Mouse (Mus musculus) heart, postnatal 25 days (tissue): ENCODE measurements at regions not wholly inside any gene's neighbourhood (a gene's known extent, or its start where the extent isn't known, plus 50 kb on each side); places are given as distances from the start of the nearest gene placed in this dataset.

Experiments
- DNase-seq: peaks from one replicate; pipeline ENCODE4 v3.0.0; 2022; ENCODE audit warnings: low spot score
- intact Hi-C: fragments of 180-260 bp; cut with DNase I; formaldehyde crosslinking; loops from one replicate; pipeline ENCODE4 v1.15.1; 2025

- DNase-seq = no peak
- intact Hi-C loops = loop anchor here (5.0 kb wide), 3 partner anchors 78 to 213 kb away; partner anchors contain the start of genes Camkmt, Ppm1b and Prepl
Observed at GRCm38 (mm10) chr17:84879146-84879545, 77.4 kb upstream of the Ppm1b start.

- intact Hi-C loops = no loop called here
Observed at GRCm38 (mm10) chr17:84880946-84881345, 75.6 kb upstream of the Ppm1b start.

GRCm38 (mm10) chr17:84888525-84888924, 68.0 kb upstream of the Ppm1b start:
- intact Hi-C loops = no loop called here
- no peak for DNase-seq

More at GRCm38 (mm10) chr17:84880946-84881345, 75.6 kb upstream of the Ppm1b start:
- no peak for DNase-seq

GRCm38 (mm10) chr17:84890871-84891599, 65.5 kb upstream of the Ppm1b start:
- intact Hi-C loops = no loop called here
- DNase-seq = no peak

- intact Hi-C loops = no loop called here
- DNase-seq = no peak
Observed at GRCm38 (mm10) chr17:84893273-84894033, 63.1 kb upstream of the Ppm1b start.

- no peak for DNase-seq
- intact Hi-C loops = no loop called here
Observed at GRCm38 (mm10) chr17:84895526-84895925, 61.0 kb upstream of the Ppm1b start.

GRCm38 (mm10) chr17:84896572-84896971, 60.0 kb upstream of the Ppm1b start:
- intact Hi-C loops = no loop called here
- DNase-seq = no peak

- intact Hi-C loops = no loop called here
- no peak for DNase-seq
Observed at GRCm38 (mm10) chr17:84898407-84898806, 58.1 kb upstream of the Ppm1b start.

GRCm38 (mm10) chr17:84903625-84904337, 52.8 kb upstream of the Ppm1b start:
- no peak for DNase-seq
- intact Hi-C loops = no loop called here
